27 mouse cellular contexts compared by ENCODE assay signal in the genomic region with DNA sequence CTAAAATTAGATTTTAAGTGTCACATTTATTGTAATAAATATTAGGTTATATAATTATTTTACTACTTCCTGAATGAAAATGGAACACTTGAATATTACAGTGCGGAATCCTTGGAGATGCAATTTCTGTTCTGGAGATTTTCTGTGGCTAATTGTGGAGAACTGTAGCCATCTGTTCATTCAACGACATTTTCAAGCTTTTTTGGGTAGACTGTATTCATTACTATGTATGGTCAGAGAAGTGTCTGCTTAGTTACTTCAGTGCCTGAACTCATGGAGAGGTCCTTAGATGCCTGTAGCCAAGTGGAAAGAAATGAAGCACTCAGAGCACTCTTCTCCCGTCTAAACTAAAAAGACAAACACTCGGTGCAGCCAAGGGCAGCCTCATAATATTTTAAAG. TPM values are rescaled to one million over a fixed set of nuclear protein-coding genes. Genes with fewer than 3 reads are reported as not detected.
"Had no signal": no experiment of that assay in that cellular context is flagged by ENCODE, and none has a peak within 500 bp of the region (broad histone marks: within the 10 kb centered on the region; RNA-seq: fewer than 3 reads in every experiment).

No protein-coding gene starts in this region.

- H3K9ac ChIP-seq: limb, embryonic 13.5 days; liver, embryonic 12.5 days; liver, embryonic 15.5 days; lung, embryonic 15.5 days; midbrain, embryonic 13.5 days; neural tube, embryonic 13.5 days had no signal

- H3K27ac ChIP-seq: limb, embryonic 10.5 days; limb, embryonic 13.5 days; liver, embryonic 12.5 days; liver, embryonic 15.5 days; lung, embryonic 15.5 days; neural tube, embryonic 13.5 days; stomach, postnatal 0 days had no signal

- H3K9me3 ChIP-seq: limb, embryonic 10.5 days; limb, embryonic 13.5 days; liver, embryonic 12.5 days; liver, embryonic 15.5 days; lung, embryonic 15.5 days; megakaryocyte, embryonic 14.5 days; midbrain, embryonic 10.5 days; midbrain, embryonic 13.5 days; neural tube, embryonic 13.5 days had no signal

- H3K4me2 ChIP-seq: limb, embryonic 13.5 days; liver, embryonic 12.5 days; liver, embryonic 15.5 days; lung, embryonic 15.5 days; midbrain, embryonic 13.5 days; neural tube, embryonic 13.5 days had no signal

- H3K4me1 ChIP-seq: limb, embryonic 10.5 days; liver, embryonic 12.5 days; liver, embryonic 15.5 days had no signal

- H3K27me3 ChIP-seq: lung, embryonic 15.5 days; midbrain, embryonic 13.5 days; neural tube, embryonic 13.5 days had no signal

- ATAC-seq: liver, embryonic 12.5 days; midbrain, embryonic 13.5 days; midbrain, embryonic 16.5 days had no signal

- H3K36me3 ChIP-seq: limb, embryonic 10.5 days; limb, embryonic 13.5 days; liver, embryonic 12.5 days; liver, embryonic 15.5 days; lung, embryonic 15.5 days; midbrain, embryonic 10.5 days; midbrain, embryonic 13.5 days; neural tube, embryonic 13.5 days had no signal

- H3K4me3 ChIP-seq: limb, embryonic 10.5 days; limb, embryonic 13.5 days; liver, embryonic 12.5 days; liver, embryonic 15.5 days; lung, embryonic 15.5 days; megakaryocyte, embryonic 14.5 days; midbrain, embryonic 10.5 days; midbrain, embryonic 13.5 days; myocyte; neural tube, embryonic 13.5 days had no signal

- DNase-seq: kidney, adult 18-20 months; kidney, adult 9 months; kidney, postnatal 14 days; kidney, postnatal 4 days; layer of hippocampus, postnatal 36 days; liver; lung, adult 18-20 months; lung, postnatal 36 days; retina, postnatal 1 day; right cerebral cortex, postnatal 14 days; right cerebral cortex, postnatal 4 days; thymus, postnatal 25 days had no signal

RNA-seq across cellular contexts. Expression of a gene that starts 38.0 kb away (rescaled TPM):
- total RNA-seq: layer of hippocampus, postnatal 10 days; layer of hippocampus, postnatal 36 days; left cerebral cortex, postnatal 25 days had no signal
- polyA plus RNA-seq: myocyte had no signal

RNA-seq across cellular contexts. Expression of a gene that starts 55.2 kb away (rescaled TPM):
- total RNA-seq: monocyte, adult 5-6 weeks had no signal
